Mouse (Mus musculus) megakaryocyte progenitor cell, adult 5-6 weeks (primary cell): ENCODE data around the gene Gm49416. TPM values are rescaled to one million over a fixed set of nuclear protein-coding genes. Genes with fewer than 3 reads are reported as not detected.
A peak's percentile ranks its signal among the peaks of the same experiment; 100 is the strongest.
"Not testable (repeated sequence)": the region's sequence is repeated elsewhere in the genome, so short reads cannot be mapped to it uniquely, and the experiment has no call there.

Source experiments
- ATAC-seq: replicated peaks from 2 replicates; pipeline ENCODE4 v1.8.0; 2016; ENCODE audit warnings: mild to moderate bottlenecking, moderate TSS enrichment, inconsistent platforms; ENCODE audit not compliant: poor library complexity
- total RNA-seq, 2 experiments: library from RNA; stranded (forward) in 1 of 2; stranded (reverse) in 1 of 2; fragments of 157-497, 149-512 nt in 1 of 2; fragments of 200-1000 nt in 1 of 2; gene quantifications; 2 replicates each; pipeline versions ENCODE4 v1.2.3 to v1.2.4; 2015 to 2017

Gene Gm49416
- total RNA-seq, 2 experiments from 2014 or later, result 1.5 TPM; not detected in 1

- ATAC-seq, result no peak
These were observed 16.4 kb upstream of the Gm49416 start for GRCm38 (mm10) chr19:8872266-8872840.

- no peak for ATAC-seq
These were observed 13.7 kb upstream of the Gm49416 start for GRCm38 (mm10) chr19:8875031-8875430.

GRCm38 (mm10) chr19:8880311-8881033, 8.3 kb upstream of the Gm49416 start, which contains the start of gene Uqcc3:
Gene Uqcc3 (minus strand): TSS chr19:8880923.
- peak; percentile 98 for ATAC-seq

- peak; percentile 21 for ATAC-seq
These were observed 7.7 kb upstream of the Gm49416 start for GRCm38 (mm10) chr19:8881034-8881392.

GRCm38 (mm10) chr19:8883616-8884015, 5.1 kb upstream of the Gm49416 start, which contains the start of the genes Lbhd1 and Gm49403:
Gene Lbhd1 (plus strand): TSS chr19:8883732.
Gene Gm49403 (plus strand): TSS chr19:8883930.
- ATAC-seq, result no peak

- no peak for ATAC-seq
These were observed 1.7 kb upstream of the Gm49416 start for GRCm38 (mm10) chr19:8886916-8887584.

GRCm38 (mm10) chr19:8887585-8888463, 902 bp upstream of the Gm49416 start:
- 0 out of 2 replicates have a peak, but pooled peaks have one; percentile 9 for ATAC-seq

- ATAC-seq, result peak; percentile 66
These were observed 4.4 kb downstream of the Gm49416 start, which contains the start of gene Ints5 for GRCm38 (mm10) chr19:8892829-8893766. Gene Ints5 (plus strand): TSS chr19:8893005.

- no peak for ATAC-seq
These were observed 6.8 kb downstream of the Gm49416 start for GRCm38 (mm10) chr19:8895397-8895960.

- ATAC-seq, result not testable (repeated sequence)
These were observed 7.5 kb downstream of the Gm49416 start for GRCm38 (mm10) chr19:8896231-8896630.

- not testable (repeated sequence) for ATAC-seq
These were observed 8.6 kb downstream of the Gm49416 start for GRCm38 (mm10) chr19:8897211-8897864.

- ATAC-seq, result peak; percentile 96
These were observed 9.3 kb downstream of the Gm49416 start, which contains the start of gene Ganab for GRCm38 (mm10) chr19:8897865-8898495. Gene Ganab (plus strand): TSS chr19:8898071.

- peak; percentile 22; the same call in 1 of the 2 replicates for ATAC-seq
These were observed 9.8 kb downstream of the Gm49416 start for GRCm38 (mm10) chr19:8898576-8898975.

- no peak for ATAC-seq
These were observed 10.4 kb downstream of the Gm49416 start for GRCm38 (mm10) chr19:8899079-8899478.

GRCm38 (mm10) chr19:8903412-8903811, 14.7 kb downstream of the Gm49416 start:
- ATAC-seq, result no peak

GRCm38 (mm10) chr19:8908531-8908930, 19.8 kb downstream of the Gm49416 start:
- no peak for ATAC-seq

GRCm38 (mm10) chr19:8911810-8912209, 23.1 kb downstream of the Gm49416 start:
- ATAC-seq, result no peak

GRCm38 (mm10) chr19:8914212-8914611, 25.5 kb downstream of the Gm49416 start:
- no peak for ATAC-seq
